Mouse (Mus musculus): ENCODE data around the gene Nr2e3.
"Not testable (repeated sequence)": the region's sequence is repeated elsewhere in the genome, so short reads cannot be mapped to it uniquely, and the experiment has no call there.

Nr2e3 gene

GRCm38 (mm10) chr9:59949981-59950380 is 10.5 kb downstream of the Nr2e3 start:
- no peak for DNase-seq

GRCm38 (mm10) chr9:59949511-59949910 is 10.9 kb downstream of the Nr2e3 start:
- no peak for DNase-seq

- DNase-seq = no peak
These were observed 11.7 kb downstream of the Nr2e3 start for GRCm38 (mm10) chr9:59948691-59949250.

GRCm38 (mm10) chr9:59948226-59948625 is 12.2 kb downstream of the Nr2e3 start:
- DNase-seq = no peak

GRCm38 (mm10) chr9:59947271-59947670 is 13.2 kb downstream of the Nr2e3 start:
- DNase-seq = no peak

- no peak for DNase-seq
These were observed 15.2 kb downstream of the Nr2e3 start for GRCm38 (mm10) chr9:59945241-59945640.

- no peak for DNase-seq
These were observed 16.6 kb downstream of the Nr2e3 start for GRCm38 (mm10) chr9:59943826-59944225.

- no peak for DNase-seq
These were observed 17.9 kb downstream of the Nr2e3 start for GRCm38 (mm10) chr9:59942501-59943085.

GRCm38 (mm10) chr9:59941885-59942350 is 18.5 kb downstream of the Nr2e3 start:
- no peak for DNase-seq

GRCm38 (mm10) chr9:59940913-59941884 is 19.3 kb downstream of the Nr2e3 start:
- no peak for DNase-seq

- no peak for DNase-seq
These were observed 20.8 kb downstream of the Nr2e3 start for GRCm38 (mm10) chr9:59939691-59940090.

- no peak for DNase-seq
These were observed 21.9 kb downstream of the Nr2e3 start for GRCm38 (mm10) chr9:59938529-59938928.

GRCm38 (mm10) chr9:59935866-59936265 is 24.6 kb downstream of the Nr2e3 start:
- not testable (repeated sequence) for DNase-seq

GRCm38 (mm10) chr9:59930248-59930647 is 30.2 kb downstream of the Nr2e3 start:
- no peak for DNase-seq

GRCm38 (mm10) chr9:59914761-59915160 is 45.7 kb downstream of the Nr2e3 start:
- no peak for DNase-seq

GRCm38 (mm10) chr9:59903382-59903781 is 57.1 kb downstream of the Nr2e3 start:
- no peak for DNase-seq

Measured in lung, postnatal 10 days (tissue).